Mouse (Mus musculus): ENCODE results near the gene Emc3.

Gene Emc3

GRCm38 (mm10) chr6:113499346-113499745 lies 32.1 kb downstream of the Emc3 start:
- ATAC-seq (ENCODE audit: insufficient number of reproducible peaks, low FRiP score, low TSS enrichment): no peak

GRCm38 (mm10) chr6:113495071-113495675 lies 36.3 kb downstream of the Emc3 start:
- no peak for ATAC-seq (ENCODE audit: insufficient number of reproducible peaks, low FRiP score, low TSS enrichment)

- ATAC-seq (ENCODE audit: insufficient number of reproducible peaks, low FRiP score, low TSS enrichment): no peak
These were observed 37.1 kb downstream of the Emc3 start for GRCm38 (mm10) chr6:113494258-113494788.

- ATAC-seq (ENCODE audit: insufficient number of reproducible peaks, low FRiP score, low TSS enrichment): no peak
These were observed 39.2 kb downstream of the Emc3 start for GRCm38 (mm10) chr6:113492101-113492864.

GRCm38 (mm10) chr6:113489410-113489809 lies 42.0 kb downstream of the Emc3 start:
- ATAC-seq (ENCODE audit: insufficient number of reproducible peaks, low FRiP score, low TSS enrichment): no peak

GRCm38 (mm10) chr6:113487125-113487576 lies 44.3 kb downstream of the Emc3 start:
- ATAC-seq (ENCODE audit: insufficient number of reproducible peaks, low FRiP score, low TSS enrichment): no peak

GRCm38 (mm10) chr6:113483729-113484128 lies 47.7 kb downstream of the Emc3 start:
- peak; percentile 22; the same call in 1 of the 2 replicates for ATAC-seq (ENCODE audit: insufficient number of reproducible peaks, low FRiP score, low TSS enrichment)

GRCm38 (mm10) chr6:113483100-113483615 lies 48.3 kb downstream of the Emc3 start, which contains the start of gene Creld1:
TSS of gene Creld1 (plus strand) at chr6:113483297.
- peak; percentile 90 for ATAC-seq (ENCODE audit: insufficient number of reproducible peaks, low FRiP score, low TSS enrichment)

- ATAC-seq (ENCODE audit: insufficient number of reproducible peaks, low FRiP score, low TSS enrichment): peak; percentile 57
These were observed 48.9 kb downstream of the Emc3 start for GRCm38 (mm10) chr6:113482477-113483099.

- ATAC-seq (ENCODE audit: insufficient number of reproducible peaks, low FRiP score, low TSS enrichment): no peak
These were observed 50.7 kb downstream of the Emc3 start for GRCm38 (mm10) chr6:113480555-113481373.

- ATAC-seq (ENCODE audit: insufficient number of reproducible peaks, low FRiP score, low TSS enrichment): no peak
These were observed 52.5 kb downstream of the Emc3 start for GRCm38 (mm10) chr6:113478906-113479305.

- ATAC-seq (ENCODE audit: insufficient number of reproducible peaks, low FRiP score, low TSS enrichment): no peak
These were observed 54.1 kb downstream of the Emc3 start for GRCm38 (mm10) chr6:113477353-113477752.

GRCm38 (mm10) chr6:113473715-113474114 lies 57.7 kb downstream of the Emc3 start:
- no peak for ATAC-seq (ENCODE audit: insufficient number of reproducible peaks, low FRiP score, low TSS enrichment)

- no peak for ATAC-seq (ENCODE audit: insufficient number of reproducible peaks, low FRiP score, low TSS enrichment)
These were observed 58.2 kb downstream of the Emc3 start for GRCm38 (mm10) chr6:113473246-113473645.

- no peak for ATAC-seq (ENCODE audit: insufficient number of reproducible peaks, low FRiP score, low TSS enrichment)
These were observed 59.4 kb downstream of the Emc3 start for GRCm38 (mm10) chr6:113472061-113472460.

GRCm38 (mm10) chr6:113471297-113471936 lies 60.0 kb downstream of the Emc3 start, which contains the start of gene Il17rc:
TSS of gene Il17rc (plus strand) at chr6:113471427.
- ATAC-seq (ENCODE audit: insufficient number of reproducible peaks, low FRiP score, low TSS enrichment): no peak

- peak; percentile 63; the same call in 1 of the 2 replicates for ATAC-seq (ENCODE audit: insufficient number of reproducible peaks, low FRiP score, low TSS enrichment)
These were observed 62.0 kb downstream of the Emc3 start for GRCm38 (mm10) chr6:113469432-113469831.

- peak; percentile 57; the same call in 1 of the 2 replicates for ATAC-seq (ENCODE audit: insufficient number of reproducible peaks, low FRiP score, low TSS enrichment)
These were observed 62.4 kb downstream of the Emc3 start for GRCm38 (mm10) chr6:113469021-113469420.

- ATAC-seq (ENCODE audit: insufficient number of reproducible peaks, low FRiP score, low TSS enrichment): 0 out of 2 replicates have a peak, but pooled peaks have one; percentile 5
These were observed 62.9 kb downstream of the Emc3 start for GRCm38 (mm10) chr6:113468512-113468911.
